Mouse (Mus musculus): ENCODE results near the gene Etv6. TPM values are rescaled to one million over a fixed set of nuclear protein-coding genes. Genes with fewer than 3 reads are reported as not detected.
A peak's percentile ranks its signal among the peaks of the same experiment; 100 is the strongest.

Gene Etv6
- polyA plus RNA-seq, 1 experiment from 2014 or later, result 13.5 TPM

- H3K4me2 ChIP-seq (replicated peaks), result peak overlapping the region; percentile 58
- no peaks in the 10 kb centered on the region for H3K36me3 ChIP-seq
- peak overlapping the region; percentile 100 for H3K27ac ChIP-seq (replicated peaks)
- peak overlapping the region; percentile 66 for H3K4me3 ChIP-seq
- H3K9ac ChIP-seq (replicated peaks), result peak overlapping the region; percentile 94
- peaks cover 34% of the 10 kb centered on the region for H3K4me1 ChIP-seq
- H3K27me3 ChIP-seq, result no peaks in the 10 kb centered on the region
- 2% methylated on average over 8 of the region's 8 CpGs for WGBS
- ATAC-seq (ENCODE audit: low FRiP score, low read depth), result peak; percentile 7; the same call in 1 of the 2 replicates
- no peaks in the 10 kb centered on the region for H3K9me3 ChIP-seq
Observed at GRCm38 (mm10) chr6:134034436-134034835, 1.1 kb upstream of the Etv6 start.

- ATAC-seq (ENCODE audit: low FRiP score, low read depth), result peak; percentile 95
- Histone ChIP-seq H3K27ac (replicated peaks) (peak overlapping the region; percentile 100), H3K4me1 (peaks cover 34% of the 10 kb centered on the region), H3K4me2 (replicated peaks) (peak overlapping the region; percentile 58), H3K9me3 (no peaks in the 10 kb centered on the region), H3K27me3 (no peaks in the 10 kb centered on the region), H3K9ac (replicated peaks) (peak overlapping the region; percentile 94), H3K4me3 (peak overlapping the region; percentile 66), H3K36me3 (no peaks in the 10 kb centered on the region)
- under 1% methylated on average over 54 of the region's 55 CpGs for WGBS
Observed at GRCm38 (mm10) chr6:134034904-134035489, 503 bp upstream of the Etv6 start.

- H3K27me3 ChIP-seq, result no peaks in the 10 kb centered on the region
- 0% methylated on average over 7 of the region's 8 CpGs for WGBS
- no peaks in the 10 kb centered on the region for H3K9me3 ChIP-seq
- H3K9ac ChIP-seq (replicated peaks), result peak overlapping the region; percentile 94
- ATAC-seq (ENCODE audit: low FRiP score, low read depth), result no peak
- H3K27ac ChIP-seq (replicated peaks), result peak overlapping the region; percentile 100
- peak overlapping the region; percentile 66 for H3K4me3 ChIP-seq
- H3K36me3 ChIP-seq, result no peaks in the 10 kb centered on the region
- peaks cover 44% of the 10 kb centered on the region for H3K4me1 ChIP-seq
- H3K4me2 ChIP-seq (replicated peaks), result peak overlapping the region; percentile 58
Observed at GRCm38 (mm10) chr6:134036491-134036911, 1.0 kb downstream of the Etv6 start.

- H3K4me3 ChIP-seq, result peak overlapping the region; percentile 66
- peaks cover 49% of the 10 kb centered on the region for H3K4me1 ChIP-seq
- H3K9me3 ChIP-seq, result no peaks in the 10 kb centered on the region
- H3K36me3 ChIP-seq, result no peaks in the 10 kb centered on the region
- no peak for ATAC-seq (ENCODE audit: low FRiP score, low read depth)
- H3K4me2 ChIP-seq (replicated peaks), result peak overlapping the region; percentile 58
- peak overlapping the region; percentile 94 for H3K9ac ChIP-seq (replicated peaks)
- H3K27ac ChIP-seq (replicated peaks), result no peak overlapping the region
- H3K27me3 ChIP-seq, result no peaks in the 10 kb centered on the region
- WGBS, result 12% methylated on average over 3 of the region's 3 CpGs
Observed at GRCm38 (mm10) chr6:134036951-134037431, 1.5 kb downstream of the Etv6 start.

GRCm38 (mm10) chr6:134037960-134038359, 2.5 kb downstream of the Etv6 start:
- Histone ChIP-seq H3K27me3 (no peaks in the 10 kb centered on the region), H3K27ac (replicated peaks) (no peak overlapping the region), H3K4me2 (replicated peaks) (peak overlapping the region; percentile 58), H3K4me3 (peak overlapping the region; percentile 66), H3K9me3 (no peaks in the 10 kb centered on the region), H3K36me3 (no peaks in the 10 kb centered on the region), H3K4me1 (peaks cover 51% of the 10 kb centered on the region), H3K9ac (replicated peaks) (no peak overlapping the region)
- 27% methylated on average over 10 of the region's 10 CpGs for WGBS
- no peak for ATAC-seq (ENCODE audit: low FRiP score, low read depth)

- no peak overlapping the region for H3K9ac ChIP-seq (replicated peaks)
- no peak for ATAC-seq (ENCODE audit: low FRiP score, low read depth)
- WGBS, result 27% methylated on average over 6 of the region's 6 CpGs
Observed at GRCm38 (mm10) chr6:134038881-134039280, 3.4 kb downstream of the Etv6 start.

GRCm38 (mm10) chr6:134039351-134039750, 3.9 kb downstream of the Etv6 start:
- peaks cover 55% of the 10 kb centered on the region for H3K4me1 ChIP-seq
- no peak overlapping the region for H3K4me3 ChIP-seq
- H3K27ac ChIP-seq (replicated peaks), result no peak overlapping the region
- no peak overlapping the region for H3K4me2 ChIP-seq (replicated peaks)
- ATAC-seq (ENCODE audit: low FRiP score, low read depth), result no peak
- no peaks in the 10 kb centered on the region for H3K27me3 ChIP-seq
- H3K9me3 ChIP-seq, result no peaks in the 10 kb centered on the region
- no peaks in the 10 kb centered on the region for H3K36me3 ChIP-seq
- no peak overlapping the region for H3K9ac ChIP-seq (replicated peaks)
- 79% methylated on average over 8 of the region's 8 CpGs for WGBS

More at GRCm38 (mm10) chr6:134038881-134039280, 3.4 kb downstream of the Etv6 start:
- H3K27me3 ChIP-seq, result no peaks in the 10 kb centered on the region
- peaks cover 58% of the 10 kb centered on the region for H3K4me1 ChIP-seq
- H3K27ac ChIP-seq (replicated peaks), result no peak overlapping the region
- no peaks in the 10 kb centered on the region for H3K36me3 ChIP-seq
- no peaks in the 10 kb centered on the region for H3K9me3 ChIP-seq
- H3K4me2 ChIP-seq (replicated peaks), result peak overlapping the region; percentile 58
- no peak overlapping the region for H3K4me3 ChIP-seq

GRCm38 (mm10) chr6:134040312-134040711, 4.8 kb downstream of the Etv6 start:
- Histone ChIP-seq H3K4me1 (peaks cover 60% of the 10 kb centered on the region), H3K27me3 (no peaks in the 10 kb centered on the region), H3K4me2 (replicated peaks) (no peak overlapping the region), H3K36me3 (no peaks in the 10 kb centered on the region), H3K4me3 (no peak overlapping the region), H3K27ac (replicated peaks) (no peak overlapping the region), H3K9ac (replicated peaks) (no peak overlapping the region), H3K9me3 (no peaks in the 10 kb centered on the region)
- WGBS, result 75% methylated on average over 3 of the region's 3 CpGs
- no peak for ATAC-seq (ENCODE audit: low FRiP score, low read depth)

- H3K4me3 ChIP-seq, result no peak overlapping the region
- H3K4me2 ChIP-seq (replicated peaks), result no peak overlapping the region
- no peak for ATAC-seq (ENCODE audit: low FRiP score, low read depth)
- no peak overlapping the region for H3K9ac ChIP-seq (replicated peaks)
- 90% methylated on average over 7 of the region's 7 CpGs for WGBS
- no peaks in the 10 kb centered on the region for H3K27me3 ChIP-seq
- H3K4me1 ChIP-seq, result peaks cover 66% of the 10 kb centered on the region
- H3K36me3 ChIP-seq, result no peaks in the 10 kb centered on the region
- no peaks in the 10 kb centered on the region for H3K9me3 ChIP-seq
- no peak overlapping the region for H3K27ac ChIP-seq (replicated peaks)
Observed at GRCm38 (mm10) chr6:134041286-134041685, 5.8 kb downstream of the Etv6 start.

- H3K27me3 ChIP-seq, result no peaks in the 10 kb centered on the region
- H3K27ac ChIP-seq (replicated peaks), result no peak overlapping the region; the same call in 1 of the 2 replicates
- H3K4me1 ChIP-seq, result peaks cover 63% of the 10 kb centered on the region
- H3K36me3 ChIP-seq, result no peaks in the 10 kb centered on the region
- H3K9me3 ChIP-seq, result no peaks in the 10 kb centered on the region
- no peak overlapping the region for H3K4me3 ChIP-seq
- no peak overlapping the region for H3K4me2 ChIP-seq (replicated peaks)
- 68% methylated on average over 12 of the region's 12 CpGs for WGBS
- H3K9ac ChIP-seq (replicated peaks), result no peak overlapping the region
- ATAC-seq (ENCODE audit: low FRiP score, low read depth), result no peak
Observed at GRCm38 (mm10) chr6:134041916-134042315, 6.4 kb downstream of the Etv6 start.

GRCm38 (mm10) chr6:134043545-134043944, 8.0 kb downstream of the Etv6 start:
- WGBS, result 63% methylated on average over 7 of the region's 7 CpGs
- Histone ChIP-seq H3K4me3 (no peak overlapping the region), H3K27me3 (no peaks in the 10 kb centered on the region), H3K4me1 (peaks cover 47% of the 10 kb centered on the region), H3K9me3 (no peaks in the 10 kb centered on the region), H3K27ac (replicated peaks) (no peak overlapping the region), H3K36me3 (no peaks in the 10 kb centered on the region), H3K4me2 (replicated peaks) (no peak overlapping the region), H3K9ac (replicated peaks) (no peak overlapping the region)
- ATAC-seq (ENCODE audit: low FRiP score, low read depth), result no peak

GRCm38 (mm10) chr6:134045092-134045868, 9.8 kb downstream of the Etv6 start:
- Histone ChIP-seq H3K4me3 (no peak overlapping the region), H3K27ac (replicated peaks) (no peak overlapping the region), H3K27me3 (no peaks in the 10 kb centered on the region), H3K9me3 (no peaks in the 10 kb centered on the region), H3K9ac (replicated peaks) (no peak overlapping the region), H3K4me1 (peaks cover 39% of the 10 kb centered on the region), H3K36me3 (peaks cover 5% of the 10 kb centered on the region; the same call in 1 of the 2 replicates), H3K4me2 (replicated peaks) (no peak overlapping the region)
- WGBS, result 87% methylated on average over 9 of the region's 9 CpGs
- ATAC-seq (ENCODE audit: low FRiP score, low read depth), result no peak
